Mouse (Mus musculus) right cerebral cortex, postnatal 36 days (tissue): Measurements from ENCODE around the gene Ulk3.
A peak's percentile ranks its signal among the peaks of the same experiment; 100 is the strongest.

ENCODE experiments used
- DNase-seq, 2 experiments: peaks; one replicate each; pipeline ENCODE4 v3.0.0; 2022; ENCODE audit warnings: low spot score in 2 of 2, mixed read lengths in 1 of 2

The Ulk3 gene

DNA sequence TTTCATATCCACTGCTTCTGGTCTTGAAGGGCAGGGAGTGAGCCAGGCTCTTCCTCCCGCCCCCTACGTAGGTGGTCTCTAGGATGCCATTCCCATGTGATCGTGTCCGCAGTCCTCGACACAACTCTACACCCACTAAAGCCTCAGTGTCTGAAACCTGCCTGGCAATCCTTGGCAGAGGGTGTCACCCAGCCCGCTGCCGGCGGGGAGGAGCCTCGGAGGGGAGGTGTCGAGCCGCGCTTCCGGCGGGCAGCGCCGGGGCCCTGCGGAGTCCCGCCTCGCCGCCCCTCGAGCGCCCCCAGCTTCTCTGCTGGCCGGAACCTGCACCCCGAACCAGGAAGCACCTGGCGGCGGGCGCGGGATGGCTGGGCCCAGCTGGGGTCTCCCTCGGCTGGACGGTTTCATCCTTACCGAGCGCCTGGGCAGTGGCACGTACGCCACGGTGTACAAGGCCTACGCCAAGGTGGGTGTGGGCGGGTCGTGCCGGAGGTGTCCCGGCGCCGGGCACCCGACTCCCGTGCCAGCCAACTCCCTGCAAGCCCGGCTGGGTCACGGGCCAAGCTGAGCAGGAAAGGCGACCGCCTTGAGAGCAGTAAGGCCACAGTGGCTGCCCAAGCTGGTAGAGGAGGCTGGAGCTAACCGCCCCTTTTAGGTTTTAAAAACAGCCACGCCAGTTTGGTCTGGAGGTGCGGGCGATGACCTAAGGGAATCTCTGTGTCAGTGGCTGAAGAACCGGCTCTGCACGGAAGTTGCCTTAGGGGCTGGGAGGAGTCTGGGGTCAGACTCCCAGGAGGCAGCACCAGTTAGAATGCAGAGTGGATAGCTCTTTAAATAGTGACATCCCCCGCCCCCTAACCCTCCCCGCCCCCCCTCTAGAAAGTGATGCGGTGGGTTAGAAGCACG is at the start of gene Ulk3:
TSS of gene Ulk3 (plus strand) at position 229 of the 903 bp plus-strand sequence.
- peak; percentile 64 to 67 for DNase-seq

DNA sequence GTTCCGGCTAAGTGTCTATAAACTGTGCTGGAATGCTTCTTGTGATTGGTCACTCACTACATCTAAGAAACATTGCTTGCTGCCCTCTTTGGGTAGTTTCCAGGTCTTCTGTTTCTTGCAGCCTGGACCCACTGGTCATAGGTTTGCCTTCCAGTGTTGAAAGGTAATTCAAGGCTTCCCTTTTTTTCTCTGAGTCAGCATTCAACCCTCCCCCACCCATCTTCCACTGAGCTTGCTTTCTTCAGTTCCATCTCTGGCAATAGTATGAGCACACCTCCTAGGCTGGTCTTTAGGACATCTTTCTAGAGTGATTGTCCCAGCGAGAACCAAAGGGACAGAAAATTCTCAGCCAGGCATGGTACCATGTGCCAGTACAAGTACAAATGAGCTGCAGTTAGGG is 49.7 kb upstream of the Ulk3 start:
- no peak for DNase-seq

GRCm38 (mm10) chr9:57541312-57541711 is 47.9 kb upstream of the Ulk3 start:
- DNase-seq = no peak

- DNase-seq = no peak
Measured at GRCm38 (mm10) chr9:57543951-57544350, 45.3 kb upstream of the Ulk3 start.

GRCm38 (mm10) chr9:57547287-57547686 is 42.0 kb upstream of the Ulk3 start:
- DNase-seq = no peak

GRCm38 (mm10) chr9:57547869-57548268 is 41.4 kb upstream of the Ulk3 start:
- DNase-seq = no peak

GRCm38 (mm10) chr9:57549186-57549585 is 40.1 kb upstream of the Ulk3 start:
- DNase-seq = no peak

DNA sequence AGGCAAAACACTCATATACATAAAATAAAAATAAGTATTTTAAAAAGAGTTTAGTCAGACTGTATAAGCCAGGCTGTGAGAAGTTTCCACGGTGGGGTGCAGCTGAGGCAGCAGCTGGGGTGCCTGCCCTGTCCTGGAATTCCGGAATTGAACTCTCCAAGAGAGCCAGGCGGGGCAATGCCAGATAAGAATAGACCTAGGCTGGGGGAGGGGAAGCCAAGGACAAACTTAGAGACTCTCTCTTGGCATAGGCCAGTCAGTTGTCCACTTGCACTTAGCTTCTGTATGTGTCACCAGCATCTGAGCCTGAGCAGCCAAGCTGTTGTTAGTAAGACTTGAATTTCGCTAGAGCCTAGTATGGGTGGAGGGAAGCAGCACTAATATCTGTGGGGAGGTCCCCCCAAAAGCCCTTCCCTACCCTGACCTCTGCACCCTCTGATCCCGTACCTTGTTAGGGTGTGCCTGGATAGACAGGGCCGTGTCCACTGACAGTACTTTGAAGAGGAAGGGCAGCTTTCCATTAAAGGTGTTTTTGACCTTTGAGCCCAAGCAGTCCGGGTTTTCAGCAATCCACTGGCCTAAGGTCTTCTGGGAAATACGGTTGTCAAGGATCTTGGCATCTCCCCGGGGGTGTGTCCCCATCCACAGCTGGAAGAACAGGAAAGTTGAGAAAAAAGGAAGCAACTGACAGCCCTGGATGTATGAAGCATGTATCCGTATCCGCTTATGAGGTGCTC is 39.0 kb upstream of the Ulk3 start:
- no peak for DNase-seq

- DNase-seq = peak; percentile 69 to 74
Measured at GRCm38 (mm10) chr9:57552139-57552887, 36.9 kb upstream of the Ulk3 start, which contains the start of gene Mpi. Gene Mpi, minus strand, starts transcription at chr9:57552763.

DNA sequence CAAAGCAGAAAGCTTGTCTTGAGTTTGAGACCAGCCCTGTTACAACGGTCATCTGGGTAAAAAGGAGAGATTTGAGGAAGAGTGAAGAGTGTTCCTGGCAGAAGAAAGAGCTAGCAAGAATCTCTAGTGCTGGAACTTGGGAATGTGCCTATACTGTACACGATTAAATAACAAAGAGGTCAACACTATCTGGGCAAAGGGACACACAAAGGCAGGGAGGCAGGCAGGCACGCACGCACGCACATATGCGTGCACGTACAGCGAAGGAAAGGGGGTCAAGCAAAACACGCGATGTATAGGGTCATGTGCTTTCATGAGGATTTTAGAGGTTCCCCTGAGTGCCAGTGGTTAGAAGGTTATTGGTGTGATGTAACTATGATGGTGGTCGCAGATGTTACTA is 36.1 kb upstream of the Ulk3 start:
- no peak for DNase-seq

DNA sequence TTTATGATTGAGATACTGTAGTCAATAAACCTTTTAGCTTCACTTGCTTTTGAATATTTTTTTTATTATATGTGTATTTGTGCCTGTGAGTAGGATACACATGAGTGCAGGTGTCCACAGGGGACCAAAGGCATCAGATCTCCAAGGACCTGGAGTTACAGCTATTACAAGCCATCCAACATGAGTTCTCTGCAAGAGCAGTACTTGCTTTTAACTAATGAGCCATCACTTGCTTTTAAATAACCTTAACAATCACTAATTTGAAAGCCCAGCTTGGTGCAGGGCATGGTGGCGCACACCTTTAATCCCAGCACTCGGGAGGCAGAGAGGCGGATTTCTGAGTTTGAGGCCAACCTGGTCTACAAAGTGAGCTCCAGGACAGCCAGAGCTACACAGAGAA is 34.5 kb upstream of the Ulk3 start:
- no peak for DNase-seq

DNA sequence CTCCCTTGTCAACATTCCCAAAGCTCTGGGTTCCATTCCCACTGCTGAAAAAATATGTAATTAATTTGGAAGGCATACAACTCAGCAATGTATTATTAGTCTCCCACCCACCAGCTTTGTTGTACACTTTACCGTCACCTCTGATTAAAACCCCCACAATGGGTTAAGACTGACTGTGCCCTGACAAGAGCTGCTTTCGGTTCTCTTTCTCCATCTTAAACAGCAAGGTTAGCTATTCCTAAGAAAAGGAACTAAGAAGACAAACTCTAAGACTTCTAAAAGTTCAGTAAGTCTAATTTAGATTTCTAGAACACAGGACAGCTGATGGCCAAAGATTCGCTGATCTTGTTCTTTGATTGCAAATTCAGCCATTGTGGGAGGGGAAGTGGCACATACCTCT is 32.0 kb upstream of the Ulk3 start:
- DNase-seq = no peak

DNA sequence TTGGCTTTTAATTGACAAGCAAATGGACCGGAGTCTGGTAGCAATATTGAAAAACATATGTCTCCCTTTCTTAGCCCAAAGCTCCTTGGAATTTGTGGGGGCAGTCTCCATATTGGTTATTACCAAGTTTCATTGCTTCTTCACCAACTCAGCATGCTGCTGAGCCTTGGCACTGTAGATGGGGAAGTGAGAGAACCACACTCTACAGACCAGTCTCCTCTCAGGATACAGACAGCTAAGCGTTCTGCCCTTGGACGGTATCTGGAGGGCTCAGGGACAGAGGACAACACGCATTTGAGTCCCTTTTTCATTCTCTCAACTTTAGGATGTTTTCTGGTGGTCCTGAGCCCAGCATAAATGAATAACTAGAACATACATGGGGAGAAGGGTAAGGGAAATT is 30.6 kb upstream of the Ulk3 start:
- DNase-seq = no peak

DNA sequence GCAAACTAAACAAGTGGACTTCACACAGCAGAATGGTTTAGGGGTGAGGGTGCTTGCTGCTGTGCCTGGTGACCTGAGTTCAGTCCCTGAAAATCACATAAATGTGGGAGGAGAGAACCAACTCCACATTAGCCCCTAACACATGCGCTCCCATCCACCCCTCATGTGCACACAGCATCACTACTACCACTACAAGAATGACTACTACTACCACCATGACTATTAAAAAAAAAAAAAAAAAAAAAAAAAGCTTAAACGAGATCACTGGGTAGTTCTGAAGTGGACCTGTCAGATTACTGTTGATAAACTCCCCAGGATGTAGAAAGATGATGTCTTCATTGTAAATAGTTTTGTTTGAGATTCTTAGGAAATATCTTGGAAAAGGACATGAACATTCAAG is 29.7 kb upstream of the Ulk3 start:
- DNase-seq = no peak

GRCm38 (mm10) chr9:57560263-57560662 is 29.0 kb upstream of the Ulk3 start:
- no peak for DNase-seq

DNA sequence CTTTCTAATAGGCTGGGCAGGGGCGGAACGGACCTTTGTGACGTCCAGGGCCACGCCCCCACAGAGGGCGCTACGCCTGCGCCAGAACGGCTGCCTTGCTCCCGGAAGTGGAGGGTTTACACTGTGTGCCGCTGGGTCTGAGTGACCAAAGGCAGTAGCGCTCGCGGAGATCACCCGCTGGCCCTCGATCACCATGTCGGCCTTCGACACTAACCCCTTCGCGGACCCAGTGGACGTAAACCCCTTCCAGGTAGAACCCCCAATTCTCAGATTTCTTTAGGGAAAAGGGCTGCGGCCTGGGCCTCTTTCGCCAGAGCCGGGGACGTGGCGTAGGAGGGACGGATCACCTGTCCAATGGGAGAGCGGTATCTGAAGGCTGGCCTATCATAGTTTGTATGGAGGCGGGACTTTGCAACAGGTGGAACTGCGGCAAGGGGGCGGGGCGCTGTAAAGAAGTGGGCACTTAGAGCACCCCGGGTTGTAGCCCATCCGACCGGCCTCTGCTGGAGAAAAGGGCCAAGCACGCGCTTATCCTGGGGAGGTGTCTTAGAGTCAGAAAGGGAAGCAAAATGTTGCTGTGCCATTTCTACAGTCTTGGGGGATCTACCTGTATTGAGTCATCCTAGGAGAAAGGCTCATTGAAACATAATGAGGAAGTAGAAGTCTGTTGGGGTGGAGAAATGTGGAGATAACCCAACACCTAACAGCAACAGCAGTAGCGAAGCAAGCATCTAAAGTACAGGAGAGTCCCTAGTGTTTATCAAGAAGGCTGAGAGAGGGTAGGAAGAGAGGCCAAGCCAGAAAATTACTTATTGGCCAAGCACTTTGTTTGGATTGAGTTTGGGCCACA is 28.2 kb upstream of the Ulk3 start, which contains the start of gene Scamp2:
TSS of gene Scamp2 (plus strand) at position 83 of the 850 bp plus-strand sequence.
- peak; percentile 89 to 90 for DNase-seq

GRCm38 (mm10) chr9:57561711-57562099 is 27.5 kb upstream of the Ulk3 start:
- no peak for DNase-seq

GRCm38 (mm10) chr9:57562896-57563372 is 26.3 kb upstream of the Ulk3 start:
- no peak for DNase-seq

GRCm38 (mm10) chr9:57564609-57565008 is 24.6 kb upstream of the Ulk3 start:
- no peak for DNase-seq

- DNase-seq = peak; percentile 48 to 59
Measured at GRCm38 (mm10) chr9:57565741-57566221, 23.5 kb upstream of the Ulk3 start.

DNA sequence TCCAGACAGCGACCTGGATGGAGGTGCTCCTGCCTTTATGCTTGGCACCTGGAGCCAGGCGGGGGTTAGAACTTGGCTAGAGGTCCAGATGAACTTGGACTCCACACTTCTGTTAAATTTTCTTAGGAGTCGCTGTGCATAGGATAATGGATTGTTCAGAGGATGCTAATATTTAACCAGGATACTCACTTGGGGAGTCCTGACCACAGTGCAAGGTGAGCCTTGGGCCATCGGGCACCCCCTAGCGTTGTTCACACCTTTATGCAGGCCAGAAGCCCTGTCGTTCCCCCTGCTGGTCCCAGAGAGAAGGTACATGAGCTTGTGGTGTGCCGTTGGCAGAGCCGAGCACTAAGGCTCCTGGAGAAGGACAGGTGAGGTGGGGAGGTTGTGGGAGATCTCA is 22.4 kb upstream of the Ulk3 start:
- no peak for DNase-seq
